Mouse (Mus musculus) central nervous system, embryonic 11.5 days (tissue): ENCODE data around the gene Nr1h5. TPM values are rescaled to one million over a fixed set of nuclear protein-coding genes. Genes with fewer than 3 reads are reported as not detected.

ENCODE experiments used
- polyA plus RNA-seq: library from polyadenylated mRNA; depleted of rRNA; stranded (reverse); fragments of >200 nt; gene quantifications from 2 replicates; pipeline ENCODE4 v1.2.3, GENCODE M21; 2012; rRNA removed

Gene Nr1h5
- 2.4 and 2.5 TPM in 2 replicates for polyA plus RNA-seq

DNA sequence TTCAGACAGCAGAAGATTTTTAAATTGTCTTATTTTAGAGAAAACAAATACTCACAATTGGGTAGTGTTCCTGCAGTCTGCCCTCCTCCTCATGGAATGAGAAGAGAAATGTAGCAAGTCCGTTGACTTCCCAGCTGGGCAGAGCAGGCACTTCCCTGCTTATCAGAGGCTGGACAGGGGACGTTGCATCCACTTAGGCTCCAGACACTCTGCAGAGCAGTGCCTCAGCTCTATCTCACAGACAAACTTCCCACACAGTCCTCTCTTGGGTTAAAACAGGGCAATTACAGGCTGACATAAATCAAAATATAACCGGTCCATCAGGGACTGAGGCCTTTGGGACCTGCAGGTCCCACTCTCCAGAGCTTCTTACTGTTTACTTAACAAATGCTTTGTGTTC is at the start of gene Nr1h5:
TSS of gene Nr1h5 (minus strand) at position 101 of the 400 bp plus-strand sequence.

DNA sequence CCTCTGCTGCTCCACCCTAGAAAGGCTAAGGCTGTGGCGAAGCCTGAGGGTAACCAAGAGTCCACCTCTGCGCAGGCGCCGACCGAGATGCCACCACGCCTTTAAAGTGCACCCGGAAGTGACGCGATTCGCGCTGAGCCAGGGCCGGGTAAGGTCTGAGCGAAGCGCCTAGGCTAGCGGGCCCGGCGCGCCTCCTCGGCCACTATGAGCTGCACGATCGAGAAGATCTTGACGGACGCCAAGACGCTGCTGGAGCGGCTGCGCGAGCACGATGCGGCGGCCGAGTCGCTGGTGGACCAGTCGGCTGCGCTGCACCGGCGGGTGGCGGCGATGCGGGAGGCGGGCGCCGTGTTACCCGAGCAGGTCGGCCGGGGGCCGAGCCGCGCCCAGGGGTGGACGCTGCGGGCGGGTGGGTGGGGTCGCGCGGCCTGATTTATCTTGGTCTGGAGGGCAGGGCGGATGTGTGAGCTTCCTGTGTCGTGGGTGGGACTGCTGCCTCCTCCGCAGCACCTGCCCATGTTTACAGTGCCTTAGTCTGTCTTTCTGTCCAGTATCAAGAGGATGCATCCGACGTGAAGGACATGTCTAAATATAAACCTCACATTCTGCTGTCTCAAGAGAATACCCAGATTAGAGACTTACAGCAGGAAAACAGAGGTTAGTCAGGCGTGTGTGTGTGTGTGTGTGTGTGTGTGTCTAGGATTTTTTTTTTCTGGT is 31.8 kb upstream of the Nr1h5 start, which contains the start of gene Sike1:
TSS of gene Sike1 (plus strand) at position 104 of the 717 bp plus-strand sequence.

GRCm38 (mm10) chr3:102935451-102936354 is 28.2 kb downstream of the Nr1h5 start, which contains the start of gene Sycp1:
Gene Sycp1 (minus strand): TSS chr3:102936100.

Other genes starting within 250 kb of the Nr1h5 start
- 4.6 and 8.6 TPM in 2 replicates for gene Tspan2, start 229.6 kb downstream of the Nr1h5 start, polyA plus RNA-seq
- not detected in 2 replicates for gene Tshb, start 181.4 kb downstream of the Nr1h5 start, polyA plus RNA-seq
- gene Sycp1, start 28.0 kb downstream of the Nr1h5 start, polyA plus RNA-seq, result 0.08 TPM in 1 of 2 replicates, not detected in the other
- gene Sike1, start 31.6 kb upstream of the Nr1h5 start, polyA plus RNA-seq, result 44.9 and 57.5 TPM in 2 replicates
- 160 and 183 TPM in 2 replicates for gene Csde1, start 56.3 kb upstream of the Nr1h5 start, polyA plus RNA-seq
- gene Nras, start 94.2 kb upstream of the Nr1h5 start, polyA plus RNA-seq, result 113 and 140 TPM in 2 replicates
- 0.12 and 1.6 TPM in 2 replicates for gene Ampd1, start 109.9 kb upstream of the Nr1h5 start, polyA plus RNA-seq
- gene Dennd2c, start 138.5 kb upstream of the Nr1h5 start, polyA plus RNA-seq, result 2.1 and 3.2 TPM in 2 replicates
- 179 and 182 TPM in 2 replicates for gene Bcas2, start 207.5 kb upstream of the Nr1h5 start, polyA plus RNA-seq